Mouse (Mus musculus) layer of hippocampus, postnatal 14 days (tissue): Measurements from ENCODE around the gene Sds. TPM values are rescaled to one million over a fixed set of nuclear protein-coding genes. Genes with fewer than 3 reads are reported as not detected.

Experiments
- DNase-seq, 2 experiments: peaks; one replicate each; pipeline ENCODE4 v3.0.0; 2021 to 2022; ENCODE audit warnings: low spot score in 2 of 2, mixed read lengths in 1 of 2
- long read RNA-seq, 2 experiments: library from polyadenylated mRNA; stranded (forward); transcript quantifications; one replicate each; pipeline ENCODE4 v2.0.0; 2021
- total RNA-seq, 2 experiments: library from RNA; stranded (reverse); gene quantifications; 2 replicates each; pipeline ENCODE4 v1.2.3; 2021

Sds gene
- not detected for total RNA-seq
- long read RNA-seq, experiment 1: 0 reads
- long read RNA-seq, experiment 2: 0 reads

DNA sequence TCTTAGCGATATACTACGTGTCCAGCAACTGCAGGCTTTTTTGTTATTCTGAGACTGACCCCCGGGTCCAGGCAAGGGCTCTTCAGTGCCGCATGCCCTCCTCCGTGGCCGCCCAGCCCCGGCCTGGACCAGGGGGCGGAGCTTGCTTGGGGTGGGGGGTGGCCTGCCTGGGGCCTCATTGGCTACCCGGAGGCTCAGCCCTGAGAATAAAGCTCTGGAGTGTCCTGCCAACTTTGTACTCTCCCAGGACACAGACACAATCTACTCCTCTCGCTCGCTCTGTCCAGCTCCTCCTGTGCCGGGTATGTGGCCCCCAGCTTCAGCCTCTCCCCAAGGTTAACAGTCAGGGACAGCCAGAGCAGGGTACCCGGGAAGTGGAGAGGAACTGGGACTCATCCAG is at the start of gene Sds:
Gene Sds (plus strand): TSS at position 231 of the 400 bp plus-strand sequence.
- DNase-seq: no peak

DNA sequence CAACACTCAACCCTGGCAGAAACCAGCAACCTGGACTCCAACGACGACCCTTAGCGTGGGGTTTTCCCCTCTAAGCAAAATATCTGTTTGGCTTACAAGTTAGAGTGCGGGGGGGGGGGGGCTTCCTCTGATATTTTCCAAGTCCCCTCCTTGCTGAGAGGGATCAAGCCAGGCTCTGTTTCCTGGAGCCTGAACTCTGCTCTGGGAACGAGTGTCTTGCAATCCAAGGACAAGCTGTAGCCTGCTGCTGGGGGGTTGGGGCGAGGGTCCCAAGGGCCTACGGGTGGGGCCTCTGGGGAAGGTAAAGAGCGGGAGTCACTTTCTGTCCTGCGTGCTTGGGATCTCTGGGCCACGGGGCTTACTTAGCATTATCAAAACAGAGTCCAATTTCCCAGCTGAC is 49.8 kb upstream of the Sds start:
- DNase-seq: no peak

- DNase-seq: no peak
Observed at GRCm38 (mm10) chr5:120427451-120427938, 48.8 kb upstream of the Sds start.

DNA sequence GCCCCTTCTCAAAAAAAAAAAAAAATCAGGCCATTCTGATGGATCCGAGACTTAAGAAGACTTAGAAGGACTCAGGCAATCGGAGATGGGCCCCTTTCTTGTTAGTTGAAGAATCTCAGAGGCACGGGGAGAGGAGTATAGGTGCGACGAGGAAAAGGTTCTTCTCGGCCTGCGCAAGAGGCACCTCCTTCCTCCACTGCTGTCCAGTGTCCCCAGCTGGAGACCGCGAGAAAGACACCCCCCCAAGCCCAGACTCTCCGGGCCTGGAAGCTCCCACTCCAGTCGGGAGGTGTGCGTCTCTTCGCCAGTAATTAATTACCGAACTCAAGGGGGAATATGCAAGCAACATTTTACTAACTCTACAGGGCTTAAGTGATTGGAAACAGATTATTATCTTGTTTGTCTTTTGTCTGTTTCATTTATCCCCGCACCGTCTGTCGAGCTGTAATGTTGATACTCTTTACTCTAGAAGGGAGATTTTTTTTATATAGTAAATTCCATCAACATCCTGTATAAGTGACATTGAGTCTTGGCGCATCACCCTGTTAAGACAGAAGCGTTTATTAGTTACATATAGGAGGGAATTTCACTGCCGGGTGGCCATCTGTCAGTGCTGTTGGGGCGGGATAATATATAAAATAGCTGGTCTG is 48.0 kb upstream of the Sds start:
- DNase-seq: no peak

- no peak for DNase-seq
Observed at GRCm38 (mm10) chr5:120428990-120429389, 47.3 kb upstream of the Sds start.

DNA sequence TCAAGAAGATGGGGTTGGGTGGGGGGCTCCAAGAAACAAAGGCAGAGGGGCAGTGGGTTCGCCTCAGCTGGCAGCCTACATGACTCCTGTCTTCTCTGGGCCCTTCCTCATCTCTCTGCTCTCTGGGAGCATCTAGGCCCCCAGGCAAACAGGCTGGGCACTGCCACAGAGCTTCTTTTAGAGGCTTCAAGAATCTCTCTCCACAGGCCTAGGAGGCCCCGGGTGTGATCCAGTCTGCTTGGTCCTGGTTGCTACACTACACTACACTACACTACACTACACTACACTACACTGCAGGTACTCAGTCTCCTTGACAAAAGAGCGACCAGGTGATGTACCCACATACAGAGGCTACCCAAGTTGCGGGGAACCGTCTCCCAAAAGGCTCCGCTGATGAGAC is 46.6 kb upstream of the Sds start:
- DNase-seq: no peak

- no peak for DNase-seq
Observed at GRCm38 (mm10) chr5:120431001-120431583, 45.2 kb upstream of the Sds start.

- DNase-seq: no peak
Observed at GRCm38 (mm10) chr5:120431649-120432485, 44.5 kb upstream of the Sds start, which contains the start of gene Lhx5. Lhx5 (plus strand) TSS chr5:120431699.

GRCm38 (mm10) chr5:120432486-120433015 is 43.8 kb upstream of the Sds start:
- no peak for DNase-seq

GRCm38 (mm10) chr5:120433135-120433760 is 43.1 kb upstream of the Sds start:
- DNase-seq: no peak

GRCm38 (mm10) chr5:120434231-120434735 is 42.0 kb upstream of the Sds start:
- no peak for DNase-seq

- no peak for DNase-seq
Observed at GRCm38 (mm10) chr5:120435006-120435681, 41.2 kb upstream of the Sds start.

GRCm38 (mm10) chr5:120435731-120436501 is 40.4 kb upstream of the Sds start:
- no peak for DNase-seq

GRCm38 (mm10) chr5:120436885-120437495 is 39.3 kb upstream of the Sds start:
- no peak for DNase-seq

- DNase-seq: no peak
Observed at GRCm38 (mm10) chr5:120437539-120437938, 38.8 kb upstream of the Sds start.

GRCm38 (mm10) chr5:120437986-120438385 is 38.3 kb upstream of the Sds start:
- no peak for DNase-seq

GRCm38 (mm10) chr5:120438469-120438868 is 37.9 kb upstream of the Sds start:
- DNase-seq: no peak

DNA sequence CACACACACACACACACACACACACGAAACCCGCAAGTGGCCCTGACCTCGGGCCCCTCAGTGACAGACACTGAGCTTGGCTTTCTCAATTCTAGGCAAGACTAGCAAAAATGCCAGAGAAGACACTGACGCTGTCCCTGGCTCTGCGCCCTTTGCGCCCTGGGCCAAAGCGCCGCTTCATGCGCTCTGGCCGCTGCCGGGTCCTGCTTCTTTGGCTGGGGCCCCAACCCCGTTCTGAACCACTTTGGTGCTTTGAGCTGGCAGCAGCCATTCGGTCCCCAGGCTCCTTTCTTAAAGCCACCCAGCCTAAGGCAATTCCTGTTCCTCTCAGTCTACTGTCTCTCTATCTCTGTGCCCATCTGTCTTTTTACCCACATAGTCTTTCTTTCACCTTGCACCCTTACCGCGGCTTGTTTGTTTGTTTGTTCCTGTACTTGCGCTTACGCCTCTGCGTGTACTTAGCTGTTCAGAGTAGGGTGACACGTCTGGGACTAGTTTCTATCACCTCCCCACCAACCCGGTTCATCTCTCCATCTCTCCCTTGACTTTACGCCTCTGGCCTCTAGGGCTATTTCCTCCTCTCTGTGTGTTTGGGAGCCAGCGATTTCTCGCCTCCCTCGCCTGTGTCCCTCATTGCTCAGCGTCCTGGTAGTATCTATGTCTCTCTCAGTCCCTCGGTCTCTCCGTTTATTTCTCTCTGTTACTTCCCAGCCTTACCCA is 37.2 kb upstream of the Sds start:
- DNase-seq: no peak
